Mouse (Mus musculus) B cell, adult 67 days (primary cell): Measurements from ENCODE around the gene Mettl8. TPM values are rescaled to one million over a fixed set of nuclear protein-coding genes. Genes with fewer than 3 reads are reported as not detected.

ENCODE experiments used
- total RNA-seq, 2 experiments: library from RNA; stranded (reverse); gene quantifications; 4 replicates each; pipeline ENCODE4 v1.2.4; 2023

The Mettl8 gene
- total RNA-seq: 10 to 100 TPM; 21.8 to 23.9 TPM

DNA sequence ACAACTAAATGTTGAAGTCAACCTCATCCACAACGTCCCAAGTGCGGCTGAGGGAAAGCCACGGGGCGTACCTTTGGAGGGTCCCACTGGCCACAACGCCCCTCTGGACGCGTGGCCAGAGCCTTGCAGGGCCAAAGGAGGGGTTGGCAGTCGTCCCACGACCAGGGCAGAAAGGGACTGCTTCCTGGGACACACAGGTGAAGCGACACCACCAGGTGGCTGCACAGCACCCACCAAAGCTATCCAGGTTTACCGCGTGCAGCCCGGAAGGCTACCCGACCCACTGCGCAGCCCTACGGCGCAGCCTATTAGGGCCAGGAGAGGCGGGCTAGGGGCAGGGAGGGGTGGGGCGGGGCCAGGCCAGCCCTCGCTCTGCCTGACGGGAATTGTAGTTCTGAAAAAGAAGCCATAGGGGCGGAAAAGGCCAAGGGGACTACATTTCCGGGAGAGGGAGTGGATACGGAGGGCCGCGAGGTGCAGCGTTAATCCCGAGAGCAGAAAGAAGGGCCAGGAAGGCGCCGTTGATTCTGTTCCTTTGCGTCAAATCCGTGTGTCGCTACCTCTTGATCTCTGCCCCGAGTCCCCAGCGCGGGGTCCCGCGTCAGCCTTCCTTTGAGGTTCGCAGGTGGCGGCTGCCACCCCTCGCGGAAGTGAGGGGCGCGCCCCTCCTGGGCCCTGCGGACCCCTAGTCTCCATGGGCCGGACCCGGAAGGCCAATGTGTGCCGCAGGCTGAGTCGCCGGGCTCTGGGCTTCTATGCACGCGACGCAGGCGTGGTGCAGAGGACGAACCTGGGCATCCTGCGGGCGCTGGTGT, at the start of gene Mettl8, which contains the start of gene Dcaf17:
Mettl8 (minus strand) TSS at position 284 of the 815 bp plus-strand sequence.
Dcaf17 (plus strand) TSS at position 29 of the 815 bp plus-strand sequence.

Other genes with a start within 250 kb of the Mettl8 start
- 10 to 100 TPM; 86.7 to 90.5 TPM for gene Tlk1, start 229.9 kb downstream of the Mettl8 start, total RNA-seq
- 10 to 100 TPM; 28.7 to 34.0 TPM for gene Dcaf17, start 255 bp downstream of the Mettl8 start, total RNA-seq
- gene Cybrd1, start 62.3 kb upstream of the Mettl8 start, total RNA-seq: under 1 TPM in 1 of 2 experiments, not detected in 1; 0.23 TPM
- 10 to 100 TPM; 71.1 to 81.3 TPM for gene Dync1i2, start 156.1 kb upstream of the Mettl8 start, total RNA-seq